Mouse (Mus musculus) right cerebral cortex, adult 2 months (tissue): ENCODE results near the gene Cd209d.
"Not testable (repeated sequence)": the region's sequence is repeated elsewhere in the genome, so short reads cannot be mapped to it uniquely, and the experiment has no call there.

ENCODE experiments used
- DNase-seq, 2 experiments: peaks; one replicate each; pipeline ENCODE4 v3.0.0; 2021 to 2022; ENCODE audit warnings: low spot score in 2 of 2

The Cd209d gene

GRCm38 (mm10) chr8:3878455-3878854 lies at the start of gene Cd209d:
TSS of gene Cd209d (minus strand) at chr8:3878555.
- DNase-seq = no peak

GRCm38 (mm10) chr8:3926744-3927143 lies 48.4 kb upstream of the Cd209d start, which contains the start of gene Cd209b:
TSS of gene Cd209b (minus strand) at chr8:3926844.
- DNase-seq = no peak

GRCm38 (mm10) chr8:3876121-3876520 lies 2.2 kb downstream of the Cd209d start:
- DNase-seq = no peak

DNA sequence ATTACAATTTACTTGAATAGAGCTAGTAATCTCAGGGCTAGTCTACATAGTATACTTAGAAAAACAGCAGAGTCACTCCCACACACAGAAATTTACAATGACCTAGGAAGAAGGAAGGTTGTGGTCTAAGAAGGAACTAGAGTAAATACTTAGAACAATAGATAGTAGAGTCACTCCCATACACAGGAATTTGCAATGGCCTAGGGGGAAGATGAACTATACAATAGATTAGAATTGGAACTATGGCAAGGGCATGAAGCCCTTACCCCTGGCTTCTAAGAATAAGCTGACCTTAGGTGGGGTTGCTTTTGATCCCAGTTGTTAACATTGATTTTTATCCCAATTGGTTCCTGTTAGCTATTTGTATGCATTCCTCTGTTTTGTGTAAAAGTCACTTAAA lies 15.6 kb downstream of the Cd209d start:
- not testable (repeated sequence) for DNase-seq

DNA sequence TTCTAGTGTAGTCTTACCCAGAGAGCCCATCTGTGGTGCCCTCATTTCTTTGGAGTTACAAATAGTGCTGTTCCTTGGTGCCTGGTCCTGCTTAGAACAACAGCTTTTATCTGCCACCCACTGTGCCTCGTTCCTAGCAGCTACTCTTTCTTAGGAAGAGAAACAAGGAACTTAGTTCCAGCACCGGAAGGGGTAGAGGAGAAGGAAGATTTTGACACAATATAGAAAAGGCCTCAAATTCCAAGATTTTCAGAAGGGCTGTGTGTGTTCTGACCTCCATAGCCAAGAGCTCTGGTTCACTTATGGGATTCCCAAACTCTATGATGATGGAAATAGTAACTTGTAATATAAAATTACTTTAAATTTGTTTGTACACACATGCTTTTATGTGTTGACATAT lies 24.1 kb downstream of the Cd209d start, which contains the start of gene Cd209e:
Cd209e (minus strand) TSS at position 101 of the 400 bp plus-strand sequence.
- no peak for DNase-seq
